Mouse (Mus musculus) embryo, embryonic 10.5 days (tissue): Measurements from ENCODE around the gene Ssmem1.

Experiments used
- DNase-seq: peaks from one replicate; pipeline ENCODE4 v3.0.0-alpha.2; 2015; ENCODE audit warnings: low spot score

Ssmem1 gene

GRCm38 (mm10) chr6:30554092-30554491 is 44.4 kb downstream of the Ssmem1 start:
- no peak for DNase-seq

GRCm38 (mm10) chr6:30554621-30555170 is 45.0 kb downstream of the Ssmem1 start:
- no peak for DNase-seq

GRCm38 (mm10) chr6:30556080-30556479 is 46.4 kb downstream of the Ssmem1 start:
- no peak for DNase-seq

- no peak for DNase-seq
Measured at GRCm38 (mm10) chr6:30559726-30560125, 50.1 kb downstream of the Ssmem1 start.

- no peak for DNase-seq
Measured at GRCm38 (mm10) chr6:30562132-30562531, 52.5 kb downstream of the Ssmem1 start.

GRCm38 (mm10) chr6:30563575-30563974 is 53.9 kb downstream of the Ssmem1 start:
- no peak for DNase-seq

- no peak for DNase-seq
Measured at GRCm38 (mm10) chr6:30564051-30564450, 54.4 kb downstream of the Ssmem1 start.

- DNase-seq = no peak
Measured at GRCm38 (mm10) chr6:30568069-30568468, 58.4 kb downstream of the Ssmem1 start, which contains the start of gene Cpa4. TSS of gene Cpa4 (plus strand) at chr6:30568369.

GRCm38 (mm10) chr6:30569331-30569730 is 59.7 kb downstream of the Ssmem1 start:
- DNase-seq = no peak
